Mouse (Mus musculus) megakaryocyte progenitor cell, adult 5-6 weeks (primary cell): ENCODE measurements around the gene Scgb1b30. TPM values are rescaled to one million over a fixed set of nuclear protein-coding genes. Genes with fewer than 3 reads are reported as not detected.

Source experiments
- total RNA-seq, 2 experiments: library from RNA; stranded (forward) in 1 of 2; stranded (reverse) in 1 of 2; fragments of 157-497, 149-512 nt in 1 of 2; fragments of 200-1000 nt in 1 of 2; gene quantifications; 2 replicates each; pipeline versions ENCODE4 v1.2.3 to v1.2.4; 2015 to 2017

The Scgb1b30 gene
- total RNA-seq, 2 experiments from 2014 or later: not detected

Other genes starting within 250 kb of the Scgb1b30 start
- gene Scgb2b26, start 150.4 kb upstream of the Scgb1b30 start, total RNA-seq (2015): not detected in 2 replicates
- gene Scgb2b26, start 150.4 kb upstream of the Scgb1b30 start, total RNA-seq (2017): not detected in 2 replicates
- not detected in 2 replicates for gene Scgb2b27, start 81.5 kb upstream of the Scgb1b30 start, total RNA-seq (2015)
- not detected in 2 replicates for gene Scgb2b27, start 81.5 kb upstream of the Scgb1b30 start, total RNA-seq (2017)
- gene Scgb1b27, start 73.9 kb upstream of the Scgb1b30 start, total RNA-seq (2015): not detected in 2 replicates
- not detected in 2 replicates for gene Scgb1b27, start 73.9 kb upstream of the Scgb1b30 start, total RNA-seq (2017)
- gene Wtip, start 37.8 kb downstream of the Scgb1b30 start, total RNA-seq (2015): 0.20 and 0.34 TPM in 2 replicates
- not detected in 2 replicates for gene Wtip, start 37.8 kb downstream of the Scgb1b30 start, total RNA-seq (2017)
- 180 and 208 TPM in 2 replicates for gene Uba2, start 74.2 kb downstream of the Scgb1b30 start, total RNA-seq (2015)
- gene Uba2, start 74.2 kb downstream of the Scgb1b30 start, total RNA-seq (2017): 184 and 193 TPM in 2 replicates
- gene Pdcd2l, start 101.2 kb downstream of the Scgb1b30 start, total RNA-seq (2015): 25.2 and 32.9 TPM in 2 replicates
- 33.0 and 42.0 TPM in 2 replicates for gene Pdcd2l, start 101.2 kb downstream of the Scgb1b30 start, total RNA-seq (2017)
- 573 and 626 TPM in 2 replicates for gene Gpi1, start 134.9 kb downstream of the Scgb1b30 start, total RNA-seq (2015)
- 615 and 714 TPM in 2 replicates for gene Gpi1, start 134.9 kb downstream of the Scgb1b30 start, total RNA-seq (2017)
- not detected in 2 replicates for gene Gm6096, start 155.6 kb downstream of the Scgb1b30 start, total RNA-seq (2015)
- not detected in 2 replicates for gene Gm6096, start 155.6 kb downstream of the Scgb1b30 start, total RNA-seq (2017)
- 16.4 and 18.7 TPM in 2 replicates for gene 4931406P16Rik, start 218.1 kb downstream of the Scgb1b30 start, total RNA-seq (2015)
- gene 4931406P16Rik, start 218.1 kb downstream of the Scgb1b30 start, total RNA-seq (2017): 12.0 and 12.2 TPM in 2 replicates